Mouse (Mus musculus) neural tube, embryonic 13.5 days (tissue): ENCODE data around the gene Gm10190. TPM values are rescaled to one million over a fixed set of nuclear protein-coding genes. Genes with fewer than 3 reads are reported as not detected.
"Not testable (repeated sequence)": the region's sequence is repeated elsewhere in the genome, so short reads cannot be mapped to it uniquely, and the experiment has no call there.

Experiments
- ATAC-seq: fragments of 200-750 bp; cut with Nextera tagmentation; 2 replicates; pipeline ENCODE4 v1.8.0; 2017; ENCODE audit warnings: low read depth, mild to moderate bottlenecking, moderate TSS enrichment, moderate library complexity
- H3K27ac ChIP-seq: fragments of 300-500 bp; sonication (generic); replicated peaks from 2 replicates; pipeline ENCODE4 v1.5.1; 2015; ENCODE audit warnings: moderate library complexity, mild to moderate bottlenecking, inconsistent platforms
- H3K27me3 ChIP-seq: fragments of 300-500 bp; sonication (generic); 2 replicates; pipeline ENCODE4 v1.6.1; 2015; ENCODE audit warnings: mild to moderate bottlenecking, inconsistent platforms
- H3K36me3 ChIP-seq: fragments of 300-500 bp; sonication (generic); 2 replicates; pipeline ENCODE4 v1.6.1; 2015; ENCODE audit warnings: mild to moderate bottlenecking, inconsistent platforms
- H3K4me1 ChIP-seq: fragments of 300-500 bp; sonication (generic); replicated peaks from 2 replicates; pipeline ENCODE4 v1.6.1; 2015; ENCODE audit warnings: inconsistent platforms
- H3K4me2 ChIP-seq: fragments of 300-500 bp; sonication (generic); 2 replicates; pipeline ENCODE4 v1.6.1; 2015; ENCODE audit warnings: inconsistent platforms, mild to moderate bottlenecking, moderate library complexity
- H3K4me3 ChIP-seq: fragments of 300-500 bp; sonication (generic); 2 replicates; pipeline ENCODE4 v1.5.1; 2015; ENCODE audit warnings: mild to moderate bottlenecking, inconsistent platforms
- H3K9ac ChIP-seq: fragments of 300-500 bp; sonication (generic); 2 replicates; pipeline ENCODE4 v1.6.1; 2015; ENCODE audit warnings: moderate library complexity, mild to moderate bottlenecking, inconsistent platforms
- H3K9me3 ChIP-seq: fragments of 300-500 bp; sonication (generic); 2 replicates; pipeline ENCODE4 v1.6.1; 2016; ENCODE audit warnings: inconsistent platforms
- WGBS: fragments of 180-500 bp; shearing (Covaris S2); methylation state at CpG from one replicate; pipeline ENCODE4 v1.1.7; 2015; 5-methylcytosine and 5-hydroxymethylcytosine counted together
- polyA plus RNA-seq: library from polyadenylated mRNA; unstranded; fragments of >200 nt; fragmentation: Nextera tagmentation; extraction: Ambion mirVana; gene quantifications from 2 replicates; pipeline ENCODE4 v1.2.1, GENCODE M21; 2015

Gm10190 gene
- polyA plus RNA-seq: 1.2 and 2.0 TPM in 2 replicates

DNA sequence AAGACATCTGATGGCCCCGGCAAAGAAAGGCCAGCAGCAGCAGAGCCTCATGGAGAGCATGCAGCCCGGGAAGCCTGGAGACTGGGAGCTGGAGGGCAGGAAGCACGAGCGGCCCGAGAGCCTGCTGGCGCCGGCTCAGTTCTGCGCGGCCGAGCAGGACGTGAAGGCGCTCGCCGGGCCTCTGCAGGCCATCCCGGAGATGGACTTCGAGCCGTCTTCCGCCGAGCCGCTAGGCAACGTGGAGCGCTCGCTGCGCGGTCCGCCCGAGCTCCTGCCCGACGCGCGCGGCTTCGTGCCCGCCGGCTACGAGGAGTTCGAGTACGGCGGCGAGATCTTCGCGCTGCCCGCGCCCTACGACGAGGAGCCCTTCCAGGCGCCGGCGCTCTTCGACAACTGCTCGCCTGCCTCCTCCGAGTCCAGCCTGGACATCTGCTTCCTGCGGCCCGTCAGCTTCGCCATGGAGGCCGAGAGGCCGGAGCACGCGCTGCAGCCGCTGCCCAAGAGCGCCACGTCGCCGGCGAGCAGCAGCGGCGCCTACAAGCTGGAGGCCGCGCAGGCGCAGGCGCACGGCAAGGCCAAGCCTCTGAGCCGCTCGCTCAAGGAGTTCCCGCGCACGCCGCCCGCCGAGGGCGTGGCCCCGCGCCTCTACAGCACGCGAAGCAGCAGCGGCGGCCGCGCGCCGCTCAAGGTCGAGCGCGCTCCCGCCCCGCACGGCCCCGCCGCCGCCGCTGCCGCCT lies at the start of gene Gm10190:
Gene Gm10190, minus strand, starts transcription at position 553 of the 737 bp plus-strand sequence.
- Histone ChIP-seq H3K27me3 (peaks cover 10% of the 10 kb centered on the region; the same call in 1 of the 2 replicates), H3K9ac (peak within 1 kb of the TSS; percentile 81), H3K4me3 (peak within 1 kb of the TSS; percentile 53), H3K27ac (peak within 1 kb of the TSS; percentile 85), H3K4me1 (peaks cover 14% of the 10 kb centered on the region; the same call in 1 of the 2 replicates), H3K36me3 (no peaks in the 10 kb centered on the region), H3K4me2 (peak within 1 kb of the TSS; percentile 80), H3K9me3 (no peaks in the 10 kb centered on the region)
- ATAC-seq: peak; percentile 99
- 5% methylated on average over 91 of the region's 102 CpGs for WGBS

DNA sequence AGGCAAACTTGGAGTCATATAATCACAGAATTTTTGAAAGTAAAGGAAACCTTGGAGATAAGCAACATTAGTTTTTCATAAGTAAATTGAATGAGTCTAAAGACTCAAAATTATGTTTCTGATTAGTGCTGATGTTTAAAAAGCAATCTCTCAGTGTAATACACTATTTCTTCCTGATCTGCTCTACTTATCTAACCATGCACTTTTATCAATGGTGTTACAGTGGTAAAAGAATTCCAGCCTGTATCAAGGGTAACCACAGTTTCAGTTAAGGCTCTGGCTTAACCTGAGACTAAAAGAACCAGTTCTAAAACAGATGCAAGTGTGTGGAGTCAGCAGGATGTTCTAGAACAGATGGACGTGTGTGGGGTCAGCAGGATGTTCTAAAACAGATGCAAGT lies 47.7 kb upstream of the Gm10190 start:
- WGBS: 100% methylated on average over 1 of the region's 1 CpGs
- H3K36me3 ChIP-seq: peaks cover 53% of the 10 kb centered on the region

DNA sequence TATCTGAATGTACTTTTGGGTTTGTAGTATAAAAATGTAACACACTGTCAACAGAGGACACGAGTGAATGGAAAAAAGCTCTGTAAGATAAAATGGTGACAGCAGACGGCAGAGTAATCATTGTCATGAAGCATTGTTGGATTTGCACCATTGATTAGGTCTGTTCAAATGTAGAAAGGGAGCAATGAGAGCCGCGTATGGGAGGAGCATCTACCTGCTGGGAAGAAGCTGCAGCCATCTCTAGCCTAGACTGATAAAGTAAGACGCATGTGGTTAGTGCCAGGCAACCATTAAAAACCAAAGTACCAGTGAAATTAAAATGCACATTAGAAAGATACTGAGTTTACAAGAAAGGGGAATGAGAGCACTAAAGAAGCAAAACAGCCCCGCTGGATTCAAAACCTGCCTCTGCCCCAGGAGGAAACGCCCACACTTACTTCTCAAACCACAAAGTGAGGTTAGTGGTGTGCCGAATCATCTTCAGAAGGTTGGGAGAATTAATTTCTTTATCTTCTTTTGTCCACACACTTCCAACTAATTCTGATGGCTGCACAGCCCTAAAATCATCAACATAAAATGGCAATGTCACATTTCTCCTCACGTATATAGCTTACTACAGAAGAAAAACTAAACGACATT lies 45.4 kb upstream of the Gm10190 start:
- Histone ChIP-seq H3K4me2 (no peak overlapping the region), H3K27ac (no peak overlapping the region), H3K27me3 (no peaks in the 10 kb centered on the region), H3K4me3 (no peak overlapping the region), H3K9ac (no peak overlapping the region), H3K9me3 (no peaks in the 10 kb centered on the region), H3K4me1 (no peaks in the 10 kb centered on the region), H3K36me3 (peaks cover 71% of the 10 kb centered on the region)
- 82% methylated on average over 10 of the region's 10 CpGs for WGBS
- ATAC-seq: no peak

More for the DNA sequence above, 47.7 kb upstream of the Gm10190 start:
- Histone ChIP-seq H3K27me3 (no peaks in the 10 kb centered on the region), H3K4me1 (no peaks in the 10 kb centered on the region), H3K9me3 (no peaks in the 10 kb centered on the region), H3K4me3 (no peak overlapping the region), H3K27ac (no peak overlapping the region), H3K9ac (no peak overlapping the region), H3K4me2 (no peak overlapping the region)
- no peak for ATAC-seq

DNA sequence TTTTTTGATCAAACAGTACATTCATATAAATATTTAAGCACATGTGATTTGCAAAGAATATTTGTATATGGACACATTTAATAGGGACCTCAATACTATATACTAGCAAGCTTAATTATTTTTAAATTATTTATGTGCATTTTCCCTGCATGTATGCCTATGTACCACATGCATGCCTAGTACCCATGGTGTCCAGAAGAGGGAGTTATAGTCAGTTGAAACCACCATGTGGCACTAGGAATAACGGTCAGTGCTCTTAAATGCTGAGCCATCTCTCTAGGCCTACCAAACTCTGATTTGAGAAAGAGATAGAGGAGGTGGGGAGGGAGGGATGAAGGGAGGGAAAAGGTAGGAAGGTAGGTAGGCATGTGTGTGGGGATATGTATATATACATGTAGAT lies 37.8 kb upstream of the Gm10190 start:
- peaks cover 85% of the 10 kb centered on the region for H3K36me3 ChIP-seq
- H3K4me1 ChIP-seq: no peaks in the 10 kb centered on the region
- H3K9me3 ChIP-seq: no peaks in the 10 kb centered on the region
- no peak for ATAC-seq
- H3K4me2 ChIP-seq: no peak overlapping the region
- H3K4me3 ChIP-seq: no peak overlapping the region
- no peaks in the 10 kb centered on the region for H3K27me3 ChIP-seq
- H3K9ac ChIP-seq: no peak overlapping the region
- 83% methylated on average over 1 of the region's 1 CpGs for WGBS
- no peak overlapping the region for H3K27ac ChIP-seq

DNA sequence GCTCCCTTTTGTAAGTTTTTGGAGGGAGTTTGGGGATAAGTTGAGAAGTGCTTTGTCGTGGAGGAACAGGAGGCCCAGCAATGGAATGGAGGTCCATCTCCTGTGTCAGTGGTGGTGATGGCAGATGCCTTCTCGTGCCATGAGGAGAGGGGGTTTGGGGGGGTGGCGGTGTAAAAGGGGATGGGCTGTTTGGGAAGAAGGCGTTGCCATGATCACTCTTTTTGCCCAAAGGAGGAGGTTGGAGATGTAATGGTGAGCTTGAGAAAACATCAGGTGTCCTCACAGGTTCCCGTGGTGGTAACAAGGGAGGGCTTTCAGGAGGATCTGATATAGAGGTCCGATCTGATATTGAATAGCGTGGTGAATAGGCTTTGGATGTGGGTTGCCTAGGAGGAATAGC lies 24.9 kb upstream of the Gm10190 start:
- no peak overlapping the region for H3K4me3 ChIP-seq
- H3K4me1 ChIP-seq: 0 out of 2 replicates have a peak, but pooled peaks cover 6% of the 10 kb centered on the region
- H3K4me2 ChIP-seq: no peak overlapping the region
- WGBS: 94% methylated on average over 7 of the region's 7 CpGs
- no peak overlapping the region for H3K27ac ChIP-seq
- ATAC-seq: no peak
- no peak overlapping the region for H3K9ac ChIP-seq
- peaks cover 54% of the 10 kb centered on the region for H3K36me3 ChIP-seq
- H3K9me3 ChIP-seq: no peaks in the 10 kb centered on the region
- no peaks in the 10 kb centered on the region for H3K27me3 ChIP-seq

DNA sequence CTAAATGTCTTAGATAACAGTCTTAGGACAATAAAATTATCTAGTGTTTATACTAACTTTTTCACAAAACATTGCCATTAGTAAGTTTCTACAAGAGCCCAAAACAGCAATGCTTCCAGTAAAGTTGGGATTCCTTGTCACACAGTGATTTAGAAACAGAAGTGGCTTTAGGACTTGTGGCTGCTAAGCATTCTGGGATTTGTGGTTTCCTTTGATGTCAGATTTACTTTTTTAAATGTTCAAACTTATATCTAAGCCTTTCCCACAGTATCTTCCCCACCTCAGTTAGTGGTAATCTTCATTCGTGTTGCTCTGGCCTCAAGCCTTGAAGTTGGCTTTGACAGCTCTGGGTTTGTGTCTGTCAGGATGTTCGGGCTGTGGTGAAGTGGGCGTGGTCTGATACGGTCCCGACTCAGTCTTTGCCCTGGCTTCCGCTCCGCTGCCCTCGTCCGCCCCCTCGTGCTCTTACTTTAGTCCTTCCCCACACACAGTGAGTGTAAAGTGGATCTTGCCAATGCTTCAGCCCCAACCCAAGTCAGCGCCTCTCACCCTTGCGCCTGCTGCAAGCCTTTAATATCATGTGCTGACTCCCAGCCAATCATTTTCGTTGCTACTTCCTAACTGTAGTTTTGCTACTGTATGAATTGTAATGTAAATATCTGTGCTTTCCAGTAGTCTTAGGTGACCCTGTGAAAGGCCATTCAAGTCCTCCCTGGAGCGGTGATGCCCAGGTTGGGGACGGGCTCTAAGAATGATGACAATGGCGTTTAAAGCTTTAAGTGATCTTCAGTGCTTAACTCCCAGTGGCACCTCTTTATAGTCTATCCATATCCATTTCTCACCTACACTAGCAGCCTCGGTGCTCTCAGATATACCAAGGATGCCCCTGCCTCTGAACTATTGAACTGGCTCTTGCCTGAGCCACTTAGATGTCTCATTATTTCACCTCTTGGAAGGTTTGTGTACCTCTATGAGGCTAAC lies 18.4 kb upstream of the Gm10190 start:
- WGBS: 11% methylated on average over 17 of the region's 17 CpGs
- H3K27ac ChIP-seq: no peak overlapping the region
- ATAC-seq: peak; percentile 78
- peak overlapping the region; percentile 44 for H3K4me3 ChIP-seq
- peak overlapping the region; percentile 67 for H3K4me2 ChIP-seq
- peak overlapping the region; percentile 66 for H3K9ac ChIP-seq
- no peaks in the 10 kb centered on the region for H3K9me3 ChIP-seq
- H3K36me3 ChIP-seq: 0 out of 2 replicates have a peak, but pooled peaks cover 4% of the 10 kb centered on the region
- H3K4me1 ChIP-seq: peaks cover 16% of the 10 kb centered on the region; the same call in 1 of the 2 replicates
- H3K27me3 ChIP-seq: no peaks in the 10 kb centered on the region

DNA sequence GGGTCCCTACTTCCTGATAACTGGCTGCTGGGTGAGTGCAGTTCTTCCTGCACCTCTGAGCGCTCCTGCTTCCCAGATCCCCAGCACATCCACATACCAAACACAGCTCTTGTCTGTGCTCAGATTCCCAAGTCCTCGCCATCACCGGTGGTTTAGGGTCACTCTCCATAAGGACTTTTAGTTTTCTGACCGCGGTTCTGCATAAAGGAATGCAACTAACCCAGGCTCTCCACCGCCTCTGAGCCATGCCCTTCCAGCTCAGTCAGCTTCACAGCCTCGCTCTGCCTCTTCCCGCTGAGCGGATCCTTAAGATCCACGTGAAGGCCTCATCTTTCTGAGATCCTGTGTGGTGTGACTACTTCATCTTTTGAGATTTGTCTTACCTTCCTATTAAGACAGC lies 16.7 kb upstream of the Gm10190 start:
- H3K27ac ChIP-seq: no peak overlapping the region
- no peak for ATAC-seq
- no peak overlapping the region for H3K9ac ChIP-seq
- H3K36me3 ChIP-seq: no peaks in the 10 kb centered on the region
- no peak overlapping the region for H3K4me3 ChIP-seq
- no peaks in the 10 kb centered on the region for H3K9me3 ChIP-seq
- H3K27me3 ChIP-seq: no peaks in the 10 kb centered on the region
- WGBS: 74% methylated on average over 10 of the region's 10 CpGs
- no peak overlapping the region for H3K4me2 ChIP-seq
- peaks cover 10% of the 10 kb centered on the region; the same call in 1 of the 2 replicates for H3K4me1 ChIP-seq

DNA sequence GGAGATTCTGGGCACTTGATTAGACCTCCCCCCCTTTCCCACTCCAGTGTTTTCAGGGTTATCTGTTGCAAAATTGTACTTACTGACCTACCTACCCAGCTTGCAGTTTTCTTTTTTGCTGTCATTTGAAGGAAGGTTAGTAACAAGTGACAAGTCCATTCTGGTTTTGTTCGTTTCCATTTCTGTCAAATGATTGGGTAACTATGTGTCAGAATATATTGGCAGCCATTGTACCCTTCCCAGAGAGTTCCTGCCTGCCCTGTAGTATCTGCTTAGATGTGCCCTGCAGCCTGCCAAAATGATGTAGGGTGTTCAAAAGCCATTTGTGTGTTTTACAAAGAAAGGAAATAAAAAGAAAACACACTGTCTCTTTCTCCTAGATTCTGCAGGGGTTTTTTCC lies 12.3 kb upstream of the Gm10190 start:
- no peak overlapping the region for H3K4me3 ChIP-seq
- no peaks in the 10 kb centered on the region for H3K36me3 ChIP-seq
- 67% methylated on average over 1 of the region's 1 CpGs for WGBS
- no peaks in the 10 kb centered on the region for H3K9me3 ChIP-seq
- no peak overlapping the region for H3K9ac ChIP-seq
- no peak overlapping the region for H3K27ac ChIP-seq
- no peaks in the 10 kb centered on the region for H3K27me3 ChIP-seq
- no peaks in the 10 kb centered on the region for H3K4me1 ChIP-seq
- ATAC-seq: no peak
- H3K4me2 ChIP-seq: no peak overlapping the region

DNA sequence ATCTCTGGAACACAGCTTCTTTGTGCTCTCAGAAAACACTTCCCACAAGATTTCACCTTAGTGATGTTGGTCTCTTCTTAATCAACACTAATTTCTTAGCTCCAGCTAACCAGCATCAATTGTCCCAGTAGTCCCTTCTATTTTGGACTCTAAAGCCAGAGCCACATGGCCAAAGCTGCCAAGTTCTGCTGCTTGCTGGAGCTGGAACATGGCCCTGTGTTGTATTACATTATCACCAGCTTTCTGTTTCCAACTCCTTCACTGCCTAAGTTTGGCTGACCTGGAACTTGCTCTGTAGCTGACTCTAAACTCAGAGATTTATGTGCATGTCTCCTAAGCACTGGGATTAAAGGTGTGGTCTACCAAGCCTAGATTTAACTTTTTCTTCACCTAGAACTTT lies 5.0 kb upstream of the Gm10190 start:
- H3K9ac ChIP-seq, H3K4me1 ChIP-seq, ATAC-seq, H3K36me3 ChIP-seq, H3K27ac ChIP-seq, H3K4me3 ChIP-seq, H3K9me3 ChIP-seq, H3K4me2 ChIP-seq: not testable (repeated sequence)
- H3K27me3 ChIP-seq: peaks cover 10% of the 10 kb centered on the region; the same call in 1 of the 2 replicates

DNA sequence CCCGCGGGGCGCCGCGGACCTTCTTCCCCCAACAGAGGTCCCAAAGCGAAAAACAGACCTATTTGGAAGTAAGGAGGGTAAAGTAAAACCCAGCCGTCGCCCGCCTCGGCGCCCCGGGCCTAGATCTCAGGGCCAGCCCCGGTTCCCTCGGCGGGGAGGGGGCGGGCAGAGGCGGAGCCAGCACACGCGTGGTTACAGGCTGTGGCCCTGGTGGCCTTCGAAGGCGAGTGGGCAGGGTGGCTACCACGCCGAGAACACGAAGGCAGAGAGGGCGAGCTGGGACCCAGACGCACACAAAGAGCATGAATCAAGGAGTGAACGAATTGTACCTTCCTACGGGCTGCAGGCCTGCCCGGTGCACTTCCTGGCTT lies 370 bp upstream of the Gm10190 start:
- Histone ChIP-seq H3K4me1 (peaks cover 14% of the 10 kb centered on the region; the same call in 1 of the 2 replicates), H3K4me3 (peak overlapping the region; percentile 53)
- ATAC-seq: peak; percentile 81

DNA sequence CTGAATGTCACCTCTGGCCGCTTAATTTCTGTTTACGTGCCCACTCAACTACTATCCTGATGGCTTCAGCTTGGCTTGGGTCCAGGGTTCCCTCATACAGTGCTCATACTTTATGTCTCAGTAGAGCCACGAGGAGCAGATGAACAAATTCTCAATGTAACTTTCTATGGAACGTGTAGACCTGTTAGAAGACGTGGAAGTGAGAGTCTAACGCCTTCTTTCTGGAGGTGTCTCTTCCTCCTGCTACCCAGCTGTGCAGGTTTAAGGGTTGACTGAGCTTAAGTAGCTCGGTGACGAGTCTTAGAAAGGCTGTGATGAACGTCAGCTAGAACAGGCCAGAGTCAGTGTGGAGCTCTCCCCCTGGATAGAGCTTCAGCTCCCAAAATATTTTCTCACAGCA lies 4.7 kb downstream of the Gm10190 start:
- no peak overlapping the region for H3K4me2 ChIP-seq
- 89% methylated on average over 9 of the region's 9 CpGs for WGBS

More for the DNA sequence above, 370 bp upstream of the Gm10190 start:
- peaks cover 10% of the 10 kb centered on the region; the same call in 1 of the 2 replicates for H3K27me3 ChIP-seq
- peak overlapping the region; percentile 81 for H3K9ac ChIP-seq
- H3K27ac ChIP-seq: peak overlapping the region; percentile 85
- peak overlapping the region; percentile 80 for H3K4me2 ChIP-seq
- H3K9me3 ChIP-seq: no peaks in the 10 kb centered on the region
- H3K36me3 ChIP-seq: no peaks in the 10 kb centered on the region
- 18% methylated on average over 29 of the region's 29 CpGs for WGBS

More for the DNA sequence above, 4.7 kb downstream of the Gm10190 start:
- no peaks in the 10 kb centered on the region for H3K27me3 ChIP-seq
- H3K27ac ChIP-seq: no peak overlapping the region
- H3K4me1 ChIP-seq: peaks cover 10% of the 10 kb centered on the region; the same call in 1 of the 2 replicates
- H3K9me3 ChIP-seq: no peaks in the 10 kb centered on the region
- no peak overlapping the region for H3K4me3 ChIP-seq
- no peaks in the 10 kb centered on the region for H3K36me3 ChIP-seq
- H3K9ac ChIP-seq: no peak overlapping the region
- no peak for ATAC-seq
